ENCODE assay signal across 8 mouse cellular contexts in genomic region chr8:125218669-125219068, GRCm38 (mm10).
DNase-seq lines count a peak whose midpoint lies in the region; ATAC-seq and TF ChIP-seq lines count a peak whose summit lies in the region.

No protein-coding gene starts in this region.

- no peaks in the 10 kb centered on the region; the same call in none of the 2 replicates for H3K4me1 ChIP-seq in embryonic facial prominence, embryonic 11.5 days (ENCODE audit: control insufficient read depth, insufficient read depth, low read length)
- peaks cover 28% of the 10 kb centered on the region for H3K4me1 ChIP-seq in hindbrain, embryonic 14.5 days (replicated peaks; ENCODE audit: control insufficient read depth, insufficient read depth, low read length)
- H3K4me1 ChIP-seq in midbrain, embryonic 11.5 days (ENCODE audit: control insufficient read depth, insufficient read depth, low read length), result peaks cover 17% of the 10 kb centered on the region
- H3K4me1 ChIP-seq in lung, postnatal 0 days (ENCODE audit: insufficient read depth, low read depth, low read length), result peaks cover 6% of the 10 kb centered on the region; the same call in 1 of the 2 replicates

- no peaks in the 10 kb centered on the region for H3K9me3 ChIP-seq in embryonic facial prominence, embryonic 11.5 days (replicated peaks; ENCODE audit: control insufficient read depth, low read length)
- H3K9me3 ChIP-seq in hindbrain, embryonic 14.5 days (ENCODE audit: control insufficient read depth, low read length), result no peaks in the 10 kb centered on the region
- no peaks in the 10 kb centered on the region for H3K9me3 ChIP-seq in midbrain, embryonic 11.5 days (ENCODE audit: control insufficient read depth, low read length)
- no peaks in the 10 kb centered on the region for H3K9me3 ChIP-seq in lung, postnatal 0 days (ENCODE audit: low read length)

- peak overlapping the region; percentile 73 for H3K27ac ChIP-seq in embryonic facial prominence, embryonic 11.5 days (replicated peaks; ENCODE audit: low read depth, low read length)
- H3K27ac ChIP-seq in hindbrain, embryonic 14.5 days, result peak overlapping the region; percentile 79
- H3K27ac ChIP-seq in midbrain, embryonic 11.5 days (ENCODE audit: low read depth, low read length), result peak overlapping the region; percentile 64
- no peak overlapping the region for H3K27ac ChIP-seq in lung, postnatal 0 days (ENCODE audit: low read length)

- peak; percentile 78 for ATAC-seq in embryonic facial prominence, embryonic 11.5 days (replicated peaks; ENCODE audit: insufficient number of reproducible peaks, low FRiP score, low TSS enrichment, low read depth)
- ATAC-seq in hindbrain, embryonic 14.5 days (ENCODE audit: low FRiP score), result no peak
- ATAC-seq in midbrain, embryonic 11.5 days (ENCODE audit: low FRiP score), result no peak
- ATAC-seq in lung, postnatal 0 days, result no peak

- H3K27me3 ChIP-seq in embryonic facial prominence, embryonic 11.5 days (ENCODE audit: control insufficient read depth, insufficient read depth, low read length), result no peaks in the 10 kb centered on the region
- H3K27me3 ChIP-seq in hindbrain, embryonic 14.5 days (ENCODE audit: control insufficient read depth, insufficient read depth, low read length), result no peaks in the 10 kb centered on the region
- H3K27me3 ChIP-seq in midbrain, embryonic 11.5 days (ENCODE audit: control insufficient read depth, insufficient read depth, low read length), result no peaks in the 10 kb centered on the region
- no peaks in the 10 kb centered on the region for H3K27me3 ChIP-seq in lung, postnatal 0 days (replicated peaks; ENCODE audit: insufficient read depth, low read length)

- DNase-seq in brain, adult 2 months (ENCODE audit: low read depth, low spot score), result peak; percentile 86
- DNase-seq in embryonic facial prominence, embryonic 11.5 days (ENCODE audit: low spot score), result peak; percentile 96
- DNase-seq in hindbrain, embryonic 14.5 days (ENCODE audit: low spot score), result no peak
- DNase-seq in midbrain, embryonic 11.5 days (ENCODE audit: low spot score, missing footprints), result peak; percentile 96
- DNase-seq in spleen, adult 18-20 months, result no peak
- DNase-seq in spleen, adult 12 weeks (ENCODE audit: low spot score), result no peak
- no peak for DNase-seq in lung, postnatal 0 days (ENCODE audit: low spot score)
- no peak for DNase-seq in adrenal gland, postnatal 14 days

- no peak overlapping the region for H3K4me3 ChIP-seq in embryonic facial prominence, embryonic 11.5 days (ENCODE audit: low read depth, low read length)
- no peak overlapping the region for H3K4me3 ChIP-seq in hindbrain, embryonic 14.5 days (replicated peaks; ENCODE audit: low read length)
- H3K4me3 ChIP-seq in midbrain, embryonic 11.5 days (ENCODE audit: low read depth, low read length), result no peak overlapping the region
- H3K4me3 ChIP-seq in lung, postnatal 0 days (ENCODE audit: low read depth, low read length), result no peak overlapping the region

- TF ChIP-seq EP300 in lung, postnatal 0 days (IDR thresholded peaks at IDR 0.05), result no peak

- 4% methylated on average over 4 of the region's 4 CpGs for WGBS in embryonic facial prominence, embryonic 11.5 days
- 8% methylated on average over 4 of the region's 4 CpGs for WGBS in hindbrain, embryonic 14.5 days
- WGBS in midbrain, embryonic 11.5 days, result 7% methylated on average over 4 of the region's 4 CpGs
- 71% methylated on average over 4 of the region's 4 CpGs for WGBS in lung, postnatal 0 days

- H3K4me2 ChIP-seq in embryonic facial prominence, embryonic 11.5 days (ENCODE audit: low read depth, low read length), result no peak overlapping the region
- H3K4me2 ChIP-seq in hindbrain, embryonic 14.5 days (replicated peaks), result peak overlapping the region; percentile 29
- H3K4me2 ChIP-seq in midbrain, embryonic 11.5 days, result peak overlapping the region; percentile 22; the same call in 1 of the 2 replicates
- H3K4me2 ChIP-seq in lung, postnatal 0 days (replicated peaks; ENCODE audit: low read depth, low read length), result no peak overlapping the region

- H3K36me3 ChIP-seq in embryonic facial prominence, embryonic 11.5 days (replicated peaks; ENCODE audit: control insufficient read depth, insufficient read depth, low read depth, low read length), result no peaks in the 10 kb centered on the region
- H3K36me3 ChIP-seq in hindbrain, embryonic 14.5 days (replicated peaks; ENCODE audit: control insufficient read depth, insufficient read depth), result no peaks in the 10 kb centered on the region
- H3K36me3 ChIP-seq in midbrain, embryonic 11.5 days (ENCODE audit: control insufficient read depth, insufficient read depth, low read length), result no peaks in the 10 kb centered on the region
- no peaks in the 10 kb centered on the region for H3K36me3 ChIP-seq in lung, postnatal 0 days (ENCODE audit: insufficient read depth, low read length)

- TF ChIP-seq CTCF in lung, postnatal 0 days (IDR thresholded peaks at IDR 0.05), result no peak

- H3K9ac ChIP-seq in embryonic facial prominence, embryonic 11.5 days (replicated peaks; ENCODE audit: low read length), result peak overlapping the region; percentile 4; the same call in 1 of the 2 replicates
- H3K9ac ChIP-seq in hindbrain, embryonic 14.5 days, result peak overlapping the region; percentile 7; the same call in 1 of the 2 replicates
- H3K9ac ChIP-seq in midbrain, embryonic 11.5 days (ENCODE audit: low read length), result peak overlapping the region; percentile 49
- no peak overlapping the region for H3K9ac ChIP-seq in lung, postnatal 0 days (replicated peaks; ENCODE audit: low read depth)

Comparison
In these comparisons a context has a peak if more than half of its experiments do, and no peak if none do; other contexts are left out.
1. DNase-seq: peak in brain, adult 2 months (single experiment), embryonic facial prominence, embryonic 11.5 days (single experiment) and midbrain, embryonic 11.5 days (single experiment); none in hindbrain, embryonic 14.5 days (single experiment), spleen, adult 18-20 months (0 of 2), spleen, adult 12 weeks (single experiment), lung, postnatal 0 days (single experiment) and adrenal gland, postnatal 14 days (single experiment).
2. H3K4me2 ChIP-seq: peak in hindbrain, embryonic 14.5 days (single experiment) and midbrain, embryonic 11.5 days (single experiment); none in embryonic facial prominence, embryonic 11.5 days (single experiment) and lung, postnatal 0 days (single experiment).